Mouse (Mus musculus): Measurements from ENCODE around the gene Parp1. TPM values are rescaled to one million over a fixed set of nuclear protein-coding genes. Genes with fewer than 3 reads are reported as not detected.
"Not testable (repeated sequence)": the region's sequence is repeated elsewhere in the genome, so short reads cannot be mapped to it uniquely, and the experiment has no call there.

The Parp1 gene
- polyA plus RNA-seq, 1 experiment from 2014 or later = 281 TPM

DNA sequence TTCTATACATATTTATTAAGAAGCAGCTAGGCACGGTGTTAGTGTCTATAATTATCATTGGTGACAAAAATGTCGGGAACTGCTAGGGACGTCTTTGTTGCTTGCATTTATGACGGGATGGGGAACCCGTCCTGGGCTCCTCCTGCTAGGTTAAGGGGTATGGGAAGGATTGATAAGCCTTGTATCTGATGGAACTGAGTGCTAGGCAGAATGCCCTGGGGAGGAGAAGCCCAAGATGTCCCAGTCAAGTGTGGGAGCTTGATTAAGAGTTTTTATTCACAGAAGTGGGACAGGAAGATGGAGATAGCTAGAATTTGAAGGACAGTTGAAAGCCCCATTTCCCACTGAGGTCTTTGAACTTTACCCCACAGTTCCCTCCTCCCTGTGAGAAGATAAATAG, 1.5 kb downstream of the Parp1 start:
- H3K4me1 ChIP-seq (replicated peaks; ENCODE audit: control insufficient read depth, insufficient read depth, low read length) = peaks cover 10% of the 10 kb centered on the region
- no peaks in the 10 kb centered on the region for H3K27me3 ChIP-seq (ENCODE audit: control insufficient read depth, insufficient read depth, low read length)
- peak overlapping the region; percentile 92 for H3K9ac ChIP-seq (ENCODE audit: low read length)
- H3K4me2 ChIP-seq (ENCODE audit: low read depth, low read length, severe bottlenecking) = peak overlapping the region; percentile 74
- ATAC-seq (replicated peaks; ENCODE audit: low FRiP score) = no peak
- DNase-seq (ENCODE audit: low spot score) = no peak
- no peak overlapping the region for H3K27ac ChIP-seq (ENCODE audit: low read depth, low read length)
- peaks cover 12% of the 10 kb centered on the region for H3K36me3 ChIP-seq (ENCODE audit: control insufficient read depth, insufficient read depth, low read length)
- peak overlapping the region; percentile 85 for H3K4me3 ChIP-seq (ENCODE audit: low read depth, low read length)
- 31% methylated on average over 5 of the region's 5 CpGs for WGBS
- H3K9me3 ChIP-seq (ENCODE audit: control insufficient read depth, low read length) = no peaks in the 10 kb centered on the region

DNA sequence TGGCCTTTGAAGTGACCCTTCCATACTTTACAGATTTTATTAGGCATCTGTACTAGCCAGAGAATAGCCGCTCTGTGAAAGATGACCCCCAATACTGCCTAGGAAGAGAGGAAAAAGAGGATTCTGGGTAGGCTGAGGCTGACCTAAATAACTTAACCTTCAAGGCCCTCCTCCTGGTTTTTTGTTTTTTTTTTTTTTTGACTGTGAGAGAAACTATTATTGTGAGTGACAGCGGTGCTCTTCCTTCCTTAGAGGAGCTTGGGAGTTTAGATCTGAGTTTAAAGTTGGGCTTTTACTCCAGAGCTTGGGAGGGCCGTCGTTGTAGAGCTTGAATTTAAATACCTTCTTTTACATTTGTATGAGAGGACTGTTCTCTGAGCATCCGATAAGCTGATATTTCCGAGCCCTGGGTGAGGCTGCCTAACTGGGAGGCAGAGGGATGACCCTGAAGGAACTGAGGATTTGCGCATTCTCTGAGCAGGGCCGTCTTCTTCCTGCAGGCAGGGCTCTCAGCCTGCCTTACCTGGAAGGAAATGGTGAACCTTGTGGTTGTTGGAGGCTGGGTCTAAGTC, 2.4 kb downstream of the Parp1 start:
- Histone ChIP-seq H3K9ac (ENCODE audit: low read length) (no peak overlapping the region), H3K27ac (ENCODE audit: low read depth, low read length) (no peak overlapping the region), H3K4me2 (ENCODE audit: low read depth, low read length, severe bottlenecking) (peak overlapping the region; percentile 74; the same call in 1 of the 2 replicates), H3K4me1 (replicated peaks; ENCODE audit: control insufficient read depth, insufficient read depth, low read length) (peaks cover 10% of the 10 kb centered on the region), H3K27me3 (ENCODE audit: control insufficient read depth, insufficient read depth, low read length) (no peaks in the 10 kb centered on the region), H3K36me3 (ENCODE audit: control insufficient read depth, insufficient read depth, low read length) (peaks cover 13% of the 10 kb centered on the region), H3K9me3 (ENCODE audit: control insufficient read depth, low read length) (no peaks in the 10 kb centered on the region), H3K4me3 (ENCODE audit: low read depth, low read length) (no peak overlapping the region)
- WGBS = 75% methylated on average over 8 of the region's 8 CpGs
- ATAC-seq (replicated peaks; ENCODE audit: low FRiP score) (no peak), DNase-seq (ENCODE audit: low spot score) (peak; percentile 26)

DNA sequence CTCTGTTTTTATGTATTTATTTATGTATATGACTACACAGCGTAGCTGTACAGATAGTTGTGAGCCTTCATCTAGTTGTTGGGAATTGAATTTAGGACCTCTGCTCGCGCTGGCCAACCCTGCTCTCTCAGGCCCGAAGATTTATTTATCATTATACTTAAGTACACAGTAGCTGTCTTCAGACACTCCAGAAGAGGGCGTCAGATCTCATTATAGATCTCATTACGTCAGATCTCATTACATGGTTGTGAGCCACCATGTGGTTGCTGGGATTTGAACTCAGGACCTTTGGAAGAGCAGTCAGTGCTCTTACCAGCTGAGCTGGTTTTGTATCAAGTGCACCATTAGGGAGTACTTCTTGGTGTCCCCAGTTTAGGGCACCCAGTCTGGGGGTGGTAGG, 3.0 kb downstream of the Parp1 start:
- peaks cover 13% of the 10 kb centered on the region for H3K36me3 ChIP-seq (ENCODE audit: control insufficient read depth, insufficient read depth, low read length)
- 82% methylated on average over 6 of the region's 6 CpGs for WGBS
- not testable (repeated sequence) for H3K9ac ChIP-seq (ENCODE audit: low read length); ATAC-seq (replicated peaks; ENCODE audit: low FRiP score); H3K9me3 ChIP-seq (ENCODE audit: control insufficient read depth, low read length); H3K4me3 ChIP-seq (ENCODE audit: low read depth, low read length); H3K27ac ChIP-seq (ENCODE audit: low read depth, low read length); H3K4me2 ChIP-seq (ENCODE audit: low read depth, low read length, severe bottlenecking); H3K27me3 ChIP-seq (ENCODE audit: control insufficient read depth, insufficient read depth, low read length); DNase-seq (ENCODE audit: low spot score)
- peaks cover 10% of the 10 kb centered on the region for H3K4me1 ChIP-seq (replicated peaks; ENCODE audit: control insufficient read depth, insufficient read depth, low read length)

DNA sequence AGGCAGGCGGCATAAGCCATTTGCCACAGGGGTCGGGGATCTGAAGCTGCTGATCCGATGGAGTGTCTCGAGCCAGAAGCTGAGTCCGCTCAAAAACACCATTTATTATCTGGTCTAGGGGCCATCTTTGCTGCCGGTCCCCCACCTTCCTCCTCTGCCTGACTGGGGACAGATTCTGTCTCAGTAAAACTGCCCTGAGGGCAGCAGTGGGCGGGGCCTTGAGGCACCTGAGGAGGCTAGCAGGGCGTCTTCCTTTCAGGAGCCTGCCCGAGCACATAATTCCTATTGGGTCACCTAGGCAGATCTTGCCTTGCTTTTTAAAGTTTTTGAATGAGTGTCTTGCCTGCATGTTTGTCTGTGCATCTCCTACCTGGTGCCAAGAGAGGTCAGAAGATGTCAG, 3.4 kb downstream of the Parp1 start:
- peak; percentile 48 for DNase-seq (ENCODE audit: low spot score)
- no peak for ATAC-seq (replicated peaks; ENCODE audit: low FRiP score)
- WGBS = 93% methylated on average over 9 of the region's 9 CpGs

DNA sequence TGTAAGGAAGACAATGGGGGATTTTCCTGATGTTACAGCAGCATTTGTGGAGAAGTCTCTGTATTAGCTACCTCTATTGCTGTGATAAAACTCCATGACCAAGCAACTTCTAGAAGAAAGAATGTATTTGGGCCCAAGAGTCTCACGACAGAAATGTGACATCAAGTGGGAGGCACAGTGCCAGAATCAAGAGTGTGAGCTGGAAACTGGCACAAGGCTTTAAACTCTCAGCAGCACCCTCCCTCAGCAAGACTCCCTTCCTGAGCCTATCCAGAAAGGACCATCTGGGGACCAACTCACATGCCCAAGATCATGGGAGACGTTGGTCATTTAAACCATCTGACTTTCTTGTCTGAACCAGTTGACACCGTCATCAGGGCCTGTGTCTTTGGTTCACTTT, 7.8 kb downstream of the Parp1 start:
- Histone ChIP-seq H3K36me3 (ENCODE audit: control insufficient read depth, insufficient read depth, low read length) (peaks cover 22% of the 10 kb centered on the region), H3K9ac (ENCODE audit: low read length) (no peak overlapping the region), H3K4me3 (ENCODE audit: low read depth, low read length) (no peak overlapping the region), H3K9me3 (ENCODE audit: control insufficient read depth, low read length) (no peaks in the 10 kb centered on the region), H3K4me2 (ENCODE audit: low read depth, low read length, severe bottlenecking) (no peak overlapping the region), H3K27me3 (ENCODE audit: control insufficient read depth, insufficient read depth, low read length) (no peaks in the 10 kb centered on the region), H3K27ac (ENCODE audit: low read depth, low read length) (no peak overlapping the region), H3K4me1 (replicated peaks; ENCODE audit: control insufficient read depth, insufficient read depth, low read length) (no peaks in the 10 kb centered on the region)
- DNase-seq (ENCODE audit: low spot score) (no peak), ATAC-seq (replicated peaks; ENCODE audit: low FRiP score) (no peak)
- 83% methylated on average over 3 of the region's 3 CpGs for WGBS

More for the DNA sequence above, 3.4 kb downstream of the Parp1 start:
- H3K27ac ChIP-seq (ENCODE audit: low read depth, low read length) = no peak overlapping the region
- no peaks in the 10 kb centered on the region for H3K9me3 ChIP-seq (ENCODE audit: control insufficient read depth, low read length)
- H3K4me1 ChIP-seq (replicated peaks; ENCODE audit: control insufficient read depth, insufficient read depth, low read length) = peaks cover 10% of the 10 kb centered on the region
- no peak overlapping the region for H3K4me3 ChIP-seq (ENCODE audit: low read depth, low read length)
- peaks cover 13% of the 10 kb centered on the region for H3K36me3 ChIP-seq (ENCODE audit: control insufficient read depth, insufficient read depth, low read length)
- H3K27me3 ChIP-seq (ENCODE audit: control insufficient read depth, insufficient read depth, low read length) = no peaks in the 10 kb centered on the region
- no peak overlapping the region for H3K9ac ChIP-seq (ENCODE audit: low read length)
- H3K4me2 ChIP-seq (ENCODE audit: low read depth, low read length, severe bottlenecking) = no peak overlapping the region

DNA sequence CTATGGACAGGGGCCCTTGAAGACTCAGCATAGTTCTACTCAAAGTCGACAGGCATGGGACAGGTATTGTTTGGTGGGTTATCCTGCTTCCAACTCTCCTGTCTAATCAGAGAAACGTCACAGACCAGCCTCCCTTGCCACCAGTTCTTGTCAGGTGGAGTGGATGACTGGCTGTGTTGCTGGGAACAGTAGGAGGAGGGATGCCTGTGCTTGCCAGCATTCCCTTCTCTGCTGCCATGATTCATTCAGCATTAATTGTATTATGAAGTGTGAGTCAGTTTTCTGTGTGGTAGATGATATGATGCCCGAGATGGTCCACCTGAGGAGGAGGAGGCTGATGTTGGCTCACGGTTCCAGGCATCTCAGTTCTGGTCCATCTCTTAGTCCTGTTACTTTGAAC, 9.1 kb downstream of the Parp1 start:
- Histone ChIP-seq H3K27me3 (ENCODE audit: control insufficient read depth, insufficient read depth, low read length) (no peaks in the 10 kb centered on the region), H3K9ac (ENCODE audit: low read length) (no peak overlapping the region), H3K9me3 (ENCODE audit: control insufficient read depth, low read length) (no peaks in the 10 kb centered on the region), H3K4me3 (ENCODE audit: low read depth, low read length) (no peak overlapping the region), H3K27ac (ENCODE audit: low read depth, low read length) (no peak overlapping the region), H3K4me2 (ENCODE audit: low read depth, low read length, severe bottlenecking) (no peak overlapping the region), H3K4me1 (replicated peaks; ENCODE audit: control insufficient read depth, insufficient read depth, low read length) (no peaks in the 10 kb centered on the region), H3K36me3 (ENCODE audit: control insufficient read depth, insufficient read depth, low read length) (peaks cover 21% of the 10 kb centered on the region)
- DNase-seq (ENCODE audit: low spot score) = peak; percentile 25
- ATAC-seq (replicated peaks; ENCODE audit: low FRiP score) = no peak
- 87% methylated on average over 4 of the region's 4 CpGs for WGBS

DNA sequence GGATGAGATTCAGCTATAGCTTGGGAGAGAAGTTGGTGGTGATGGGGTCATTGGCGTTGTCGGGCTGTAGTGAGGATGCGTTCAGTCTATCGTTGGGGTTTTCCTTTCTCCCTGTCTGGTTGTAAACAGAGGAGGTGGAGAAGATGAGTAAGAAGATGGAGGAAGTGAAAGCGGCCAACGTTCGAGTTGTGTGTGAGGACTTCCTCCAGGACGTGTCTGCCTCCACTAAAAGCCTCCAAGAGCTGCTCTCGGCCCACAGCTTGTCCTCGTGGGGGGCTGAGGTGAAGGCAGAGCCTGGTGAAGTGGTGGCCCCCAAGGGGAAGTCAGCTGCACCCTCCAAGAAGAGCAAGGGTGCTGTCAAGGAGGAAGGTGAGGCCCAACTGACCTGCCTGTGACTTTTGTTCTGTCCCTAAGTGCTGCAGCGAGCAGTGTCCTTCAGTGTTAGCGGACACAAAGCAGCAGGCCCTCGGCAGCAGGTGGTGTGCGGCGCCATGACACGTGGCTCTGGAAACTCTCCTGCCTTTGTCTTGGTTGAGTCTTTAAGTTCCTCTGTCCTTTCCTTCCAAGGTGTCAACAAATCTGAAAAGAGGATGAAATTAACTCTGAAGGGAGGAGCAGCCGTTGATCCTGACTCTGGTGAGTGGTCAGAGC, 19.2 kb downstream of the Parp1 start:
- WGBS = 95% methylated on average over 17 of the region's 17 CpGs
- Histone ChIP-seq H3K9ac (ENCODE audit: low read length) (no peak overlapping the region), H3K36me3 (ENCODE audit: control insufficient read depth, insufficient read depth, low read length) (peaks cover 48% of the 10 kb centered on the region)

DNA sequence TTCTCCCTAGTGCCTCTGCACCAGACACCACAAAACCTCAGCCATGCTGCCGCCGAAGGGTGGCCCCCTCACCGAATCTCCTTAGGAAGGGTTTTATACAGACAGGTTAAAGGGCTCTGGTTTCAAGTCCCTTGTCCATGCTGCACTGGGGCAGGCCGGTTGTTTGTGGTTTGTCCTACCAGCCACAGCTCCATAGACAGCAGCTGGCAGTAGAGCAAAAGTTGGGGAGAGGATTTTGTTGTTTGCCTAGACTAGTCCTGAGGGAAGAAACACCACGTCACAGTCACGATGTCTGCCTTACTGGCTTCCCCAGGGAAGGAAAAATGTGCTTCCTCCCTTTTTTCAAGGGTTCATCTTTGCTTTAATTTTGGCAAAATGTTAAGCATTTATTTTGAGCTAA, 31.9 kb downstream of the Parp1 start:
- Histone ChIP-seq H3K4me3 (ENCODE audit: low read depth, low read length) (no peak overlapping the region), H3K9ac (ENCODE audit: low read length) (no peak overlapping the region), H3K27ac (ENCODE audit: low read depth, low read length) (no peak overlapping the region), H3K36me3 (ENCODE audit: control insufficient read depth, insufficient read depth, low read length) (peaks cover 18% of the 10 kb centered on the region), H3K27me3 (ENCODE audit: control insufficient read depth, insufficient read depth, low read length) (no peaks in the 10 kb centered on the region), H3K4me2 (ENCODE audit: low read depth, low read length, severe bottlenecking) (no peak overlapping the region), H3K4me1 (replicated peaks; ENCODE audit: control insufficient read depth, insufficient read depth, low read length) (no peaks in the 10 kb centered on the region), H3K9me3 (ENCODE audit: control insufficient read depth, low read length) (no peaks in the 10 kb centered on the region)
- ATAC-seq (replicated peaks; ENCODE audit: low FRiP score) (no peak), DNase-seq (ENCODE audit: low spot score) (no peak)
- 95% methylated on average over 6 of the region's 6 CpGs for WGBS

More for the DNA sequence above, 19.2 kb downstream of the Parp1 start:
- Histone ChIP-seq H3K27ac (ENCODE audit: low read depth, low read length) (no peak overlapping the region), H3K9me3 (ENCODE audit: control insufficient read depth, low read length) (no peaks in the 10 kb centered on the region), H3K27me3 (ENCODE audit: control insufficient read depth, insufficient read depth, low read length) (no peaks in the 10 kb centered on the region), H3K4me2 (ENCODE audit: low read depth, low read length, severe bottlenecking) (no peak overlapping the region), H3K4me3 (ENCODE audit: low read depth, low read length) (no peak overlapping the region), H3K4me1 (replicated peaks; ENCODE audit: control insufficient read depth, insufficient read depth, low read length) (no peaks in the 10 kb centered on the region)
- ATAC-seq (replicated peaks; ENCODE audit: low FRiP score) = no peak
- no peak for DNase-seq (ENCODE audit: low spot score)

DNA sequence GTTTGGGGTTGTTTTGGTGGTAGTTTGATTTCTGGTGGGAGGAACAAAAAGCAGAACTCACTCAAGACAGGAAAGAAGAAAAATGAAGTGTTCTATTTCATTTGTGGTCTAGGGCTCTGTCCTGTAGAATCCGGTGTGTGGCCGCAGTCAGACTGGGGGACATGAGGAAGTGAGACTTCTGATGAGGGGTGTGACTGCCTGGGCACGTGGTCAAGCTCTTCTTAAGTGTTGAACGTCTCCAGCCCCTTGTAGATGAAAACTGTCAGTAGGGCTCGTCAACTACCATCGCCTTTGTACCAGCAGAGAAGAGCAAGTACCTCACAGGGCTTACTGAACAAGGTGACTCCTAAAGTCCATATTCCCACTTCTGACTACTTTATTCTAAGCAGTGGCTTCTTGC, 33.1 kb downstream of the Parp1 start:
- DNase-seq (ENCODE audit: low spot score) (no peak), ATAC-seq (replicated peaks; ENCODE audit: low FRiP score) (no peak)
- H3K9ac ChIP-seq (ENCODE audit: low read length) = no peak overlapping the region
- no peaks in the 10 kb centered on the region for H3K27me3 ChIP-seq (ENCODE audit: control insufficient read depth, insufficient read depth, low read length)
- no peaks in the 10 kb centered on the region for H3K4me1 ChIP-seq (replicated peaks; ENCODE audit: control insufficient read depth, insufficient read depth, low read length)
- no peak overlapping the region for H3K4me2 ChIP-seq (ENCODE audit: low read depth, low read length, severe bottlenecking)
- WGBS = 88% methylated on average over 6 of the region's 6 CpGs
- no peak overlapping the region for H3K27ac ChIP-seq (ENCODE audit: low read depth, low read length)
- peaks cover 10% of the 10 kb centered on the region for H3K36me3 ChIP-seq (ENCODE audit: control insufficient read depth, insufficient read depth, low read length)
- no peaks in the 10 kb centered on the region for H3K9me3 ChIP-seq (ENCODE audit: control insufficient read depth, low read length)
- H3K4me3 ChIP-seq (ENCODE audit: low read depth, low read length) = no peak overlapping the region
